Mouse (Mus musculus): ENCODE measurements at regions not wholly inside any gene's neighbourhood (a gene's known extent, or its start where the extent isn't known, plus 50 kb on each side); places are given as distances from the start of the nearest gene placed in this dataset.

DNA sequence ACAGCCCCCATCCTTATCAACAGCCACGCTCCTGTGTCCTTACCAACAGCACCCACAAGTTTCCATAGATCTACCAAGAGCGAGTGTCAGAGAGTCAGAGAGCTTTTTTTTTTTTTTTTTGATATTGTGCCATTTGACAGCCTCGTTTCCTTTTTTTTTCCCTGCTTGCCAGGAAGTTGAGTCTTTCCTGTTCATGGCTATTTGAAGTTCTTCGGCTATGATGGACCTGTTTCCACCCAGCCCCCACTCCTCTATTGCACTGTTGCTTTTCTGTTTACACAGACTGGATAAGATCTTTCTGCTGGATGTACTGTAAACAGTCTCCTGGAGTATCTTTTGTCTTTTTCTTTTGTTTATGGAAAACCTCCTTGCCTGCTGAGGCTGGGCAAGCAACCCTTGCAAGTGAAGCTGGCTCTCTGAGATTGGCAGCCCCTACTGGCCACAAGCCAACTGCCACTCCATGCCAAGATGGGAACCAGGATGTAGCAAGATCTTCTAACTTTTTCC lies 80.4 kb upstream of the Bcor start:
- TF ChIP-seq CTCF (IDR thresholded peaks at IDR 0.05; ENCODE audit: extremely low read depth, insufficient read depth, low read length) (no peak), POLR2A (IDR thresholded peaks at IDR 0.05; ENCODE audit: extremely low read depth, insufficient read depth, low read length) (no peak)
